In genomic region chr11:14350444-14351135, GRCm38 (mm10) we compare ENCODE assay signal across 27 mouse cellular contexts.
DNase-seq lines count a peak whose midpoint lies in the region; ATAC-seq and TF ChIP-seq lines count a peak whose summit lies in the region.
"Had no signal": no experiment of that assay in that cellular context is flagged by ENCODE, and none has a peak within 500 bp of the region (broad histone marks: within the 10 kb centered on the region; RNA-seq: fewer than 3 reads in every experiment).

No protein-coding gene starts in this region.

- H3K9me3 ChIP-seq in forebrain, embryonic 12.5 days: no peaks in the 10 kb centered on the region
- H3K9me3 ChIP-seq in forebrain, embryonic 11.5 days (ENCODE audit: control insufficient read depth, low read length): no peaks in the 10 kb centered on the region
- no peaks in the 10 kb centered on the region for H3K9me3 ChIP-seq in midbrain, embryonic 11.5 days (ENCODE audit: control insufficient read depth, low read length)
- no peaks in the 10 kb centered on the region for H3K9me3 ChIP-seq in midbrain, postnatal 0 days (ENCODE audit: low read length)
- no peaks in the 10 kb centered on the region for H3K9me3 ChIP-seq in forebrain, postnatal 0 days (ENCODE audit: low read length)
- H3K9me3 ChIP-seq in midbrain, embryonic 16.5 days (replicated peaks; ENCODE audit: control insufficient read depth, low read length, poor library complexity, severe bottlenecking): no peaks in the 10 kb centered on the region
- H3K9me3 ChIP-seq: heart, embryonic 10.5 days; heart, embryonic 15.5 days; limb, embryonic 12.5 days; liver, embryonic 15.5 days had no signal

- no peak overlapping the region for H3K4me2 ChIP-seq in forebrain, embryonic 12.5 days
- H3K4me2 ChIP-seq in forebrain, embryonic 11.5 days (ENCODE audit: low read depth, low read length, severe bottlenecking): no peak overlapping the region
- H3K4me2 ChIP-seq in midbrain, embryonic 11.5 days: no peak overlapping the region
- no peak overlapping the region for H3K4me2 ChIP-seq in midbrain, postnatal 0 days (ENCODE audit: low read depth, low read length, poor library complexity, severe bottlenecking)
- H3K4me2 ChIP-seq in forebrain, postnatal 0 days (ENCODE audit: low read depth): no peak overlapping the region
- no peak overlapping the region for H3K4me2 ChIP-seq in midbrain, embryonic 16.5 days (ENCODE audit: low read length)
- H3K4me2 ChIP-seq: heart, embryonic 15.5 days; limb, embryonic 12.5 days; liver, embryonic 15.5 days; lung, embryonic 14.5 days had no signal

- no peak overlapping the region for H3K9ac ChIP-seq in forebrain, embryonic 12.5 days
- H3K9ac ChIP-seq in forebrain, embryonic 11.5 days (ENCODE audit: low read length): no peak overlapping the region
- no peak overlapping the region for H3K9ac ChIP-seq in midbrain, embryonic 11.5 days (ENCODE audit: low read length)
- H3K9ac ChIP-seq in midbrain, postnatal 0 days (replicated peaks; ENCODE audit: low read length, poor library complexity, severe bottlenecking): no peak overlapping the region
- no peak overlapping the region for H3K9ac ChIP-seq in forebrain, postnatal 0 days
- no peak overlapping the region for H3K9ac ChIP-seq in midbrain, embryonic 16.5 days (ENCODE audit: low read depth, low read length)
- H3K9ac ChIP-seq: heart, embryonic 15.5 days; limb, embryonic 12.5 days; liver, embryonic 15.5 days; lung, embryonic 14.5 days had no signal

- H3K4me1 ChIP-seq in forebrain, embryonic 12.5 days: no peaks in the 10 kb centered on the region
- no peaks in the 10 kb centered on the region for H3K4me1 ChIP-seq in forebrain, embryonic 11.5 days (replicated peaks; ENCODE audit: control insufficient read depth, insufficient read depth, low read length)
- H3K4me1 ChIP-seq in midbrain, embryonic 11.5 days (ENCODE audit: control insufficient read depth, insufficient read depth, low read length): no peaks in the 10 kb centered on the region
- H3K4me1 ChIP-seq in midbrain, postnatal 0 days (ENCODE audit: insufficient read depth, low read length): no peaks in the 10 kb centered on the region
- no peaks in the 10 kb centered on the region for H3K4me1 ChIP-seq in forebrain, postnatal 0 days (ENCODE audit: insufficient read depth)
- H3K4me1 ChIP-seq in midbrain, embryonic 16.5 days (ENCODE audit: control insufficient read depth, insufficient read depth, low read length): 0 out of 2 replicates have a peak, but pooled peaks cover 2% of the 10 kb centered on the region
- H3K4me1 ChIP-seq: heart, embryonic 10.5 days; heart, embryonic 15.5 days; limb, embryonic 12.5 days; liver, embryonic 15.5 days had no signal

- 66% methylated on average over 2 of the region's 2 CpGs for WGBS in forebrain, embryonic 12.5 days
- WGBS in forebrain, embryonic 11.5 days: 74% methylated on average over 2 of the region's 2 CpGs
- 80% methylated on average over 2 of the region's 2 CpGs for WGBS in midbrain, embryonic 11.5 days
- WGBS in midbrain, postnatal 0 days: 42% methylated on average over 2 of the region's 2 CpGs
- 36% methylated on average over 2 of the region's 2 CpGs for WGBS in forebrain, postnatal 0 days
- 51% methylated on average over 2 of the region's 2 CpGs for WGBS in midbrain, embryonic 16.5 days

- DNase-seq in forebrain, embryonic 11.5 days (ENCODE audit: low spot score): no peak
- no peak for DNase-seq in midbrain, embryonic 11.5 days (ENCODE audit: low spot score, missing footprints)
- no peak for DNase-seq in midbrain, postnatal 0 days (ENCODE audit: low spot score)
- DNase-seq in forebrain, postnatal 0 days: peak; percentile 41
- no peak for DNase-seq in kidney, postnatal 14 days
- DNase-seq: adrenal gland, adult 2 months; cerebellum, adult 11-12 months; cerebellum, postnatal 10 days; gastrocnemius, postnatal 14 days; heart, adult 11 months; heart, postnatal 36 days; kidney, adult 9 months; kidney, postnatal 10 days; lung, embryonic 14.5 days; lung, postnatal 14 days; thymus, postnatal 4 days had no signal

- TF ChIP-seq CTCF in midbrain, postnatal 0 days (IDR thresholded peaks at IDR 0.05): no peak
- no peak for TF ChIP-seq CTCF in forebrain, postnatal 0 days (IDR thresholded peaks at IDR 0.05; ENCODE audit: low read depth)

- ATAC-seq in forebrain, embryonic 12.5 days (ENCODE audit: low FRiP score): peak; percentile 79
- no peak for ATAC-seq in forebrain, embryonic 11.5 days (replicated peaks; ENCODE audit: low FRiP score)
- ATAC-seq in midbrain, embryonic 11.5 days (ENCODE audit: low FRiP score): 0 out of 2 replicates have a peak, but pooled peaks have one; percentile 11
- ATAC-seq in midbrain, postnatal 0 days (ENCODE audit: low FRiP score): no peak
- ATAC-seq in forebrain, postnatal 0 days: peak; percentile 85
- peak; percentile 86 for ATAC-seq in midbrain, embryonic 16.5 days
- ATAC-seq in megakaryocyte progenitor cell, adult 5-6 weeks (replicated peaks; ENCODE audit: poor library complexity): no peak
- ATAC-seq: activated CD4-positive, CD25-positive, alpha-beta regulatory T cell, adult 4 months; intestine, postnatal 0 days had no signal

- H3K4me3 ChIP-seq in forebrain, embryonic 12.5 days (replicated peaks): no peak overlapping the region
- H3K4me3 ChIP-seq in forebrain, embryonic 11.5 days (ENCODE audit: low read depth, low read length): no peak overlapping the region
- H3K4me3 ChIP-seq in midbrain, embryonic 11.5 days (ENCODE audit: low read depth, low read length): no peak overlapping the region
- H3K4me3 ChIP-seq in midbrain, postnatal 0 days (ENCODE audit: low read depth, low read length): no peak overlapping the region
- no peak overlapping the region for H3K4me3 ChIP-seq in forebrain, postnatal 0 days (ENCODE audit: low read depth, low read length)
- H3K4me3 ChIP-seq in midbrain, embryonic 16.5 days (ENCODE audit: low read depth, low read length): no peak overlapping the region
- H3K4me3 ChIP-seq: erythroblast, embryonic 14.5 days; heart, embryonic 10.5 days; heart, embryonic 15.5 days; limb, embryonic 12.5 days; liver, embryonic 15.5 days had no signal

- H3K27ac ChIP-seq in forebrain, embryonic 12.5 days: no peak overlapping the region
- no peak overlapping the region for H3K27ac ChIP-seq in forebrain, embryonic 11.5 days (ENCODE audit: low read depth, low read length)
- H3K27ac ChIP-seq in midbrain, embryonic 11.5 days (ENCODE audit: low read depth, low read length): no peak overlapping the region
- H3K27ac ChIP-seq in midbrain, postnatal 0 days (ENCODE audit: low read depth, low read length): no peak overlapping the region
- no peak overlapping the region for H3K27ac ChIP-seq in forebrain, postnatal 0 days (ENCODE audit: low read depth, low read length)
- H3K27ac ChIP-seq in midbrain, embryonic 16.5 days (ENCODE audit: low read length): peak overlapping the region; percentile 9; the same call in 1 of the 2 replicates
- H3K27ac ChIP-seq: heart, embryonic 10.5 days; heart, embryonic 15.5 days; limb, embryonic 12.5 days; liver, embryonic 15.5 days had no signal

- no peaks in the 10 kb centered on the region for H3K27me3 ChIP-seq in forebrain, embryonic 12.5 days
- no peaks in the 10 kb centered on the region for H3K27me3 ChIP-seq in forebrain, embryonic 11.5 days (ENCODE audit: control insufficient read depth, insufficient read depth, low read length)
- H3K27me3 ChIP-seq in midbrain, embryonic 11.5 days (ENCODE audit: control insufficient read depth, insufficient read depth, low read length): no peaks in the 10 kb centered on the region
- H3K27me3 ChIP-seq in midbrain, postnatal 0 days (ENCODE audit: insufficient read depth, low read length): no peaks in the 10 kb centered on the region
- H3K27me3 ChIP-seq in forebrain, postnatal 0 days (ENCODE audit: insufficient read depth, low read length): no peaks in the 10 kb centered on the region
- no peaks in the 10 kb centered on the region for H3K27me3 ChIP-seq in midbrain, embryonic 16.5 days (ENCODE audit: control insufficient read depth, insufficient read depth, low read depth, low read length)
- H3K27me3 ChIP-seq: CH12.LX; heart, embryonic 15.5 days; limb, embryonic 12.5 days; liver, embryonic 15.5 days had no signal

- no peaks in the 10 kb centered on the region for H3K36me3 ChIP-seq in forebrain, embryonic 12.5 days (replicated peaks)
- H3K36me3 ChIP-seq in forebrain, embryonic 11.5 days (ENCODE audit: control insufficient read depth, insufficient read depth, low read length): no peaks in the 10 kb centered on the region
- no peaks in the 10 kb centered on the region for H3K36me3 ChIP-seq in midbrain, embryonic 11.5 days (ENCODE audit: control insufficient read depth, insufficient read depth, low read length)
- no peaks in the 10 kb centered on the region for H3K36me3 ChIP-seq in midbrain, postnatal 0 days (ENCODE audit: insufficient read depth, low read length)
- no peaks in the 10 kb centered on the region for H3K36me3 ChIP-seq in forebrain, postnatal 0 days (ENCODE audit: insufficient read depth)
- no peaks in the 10 kb centered on the region for H3K36me3 ChIP-seq in midbrain, embryonic 16.5 days (ENCODE audit: control insufficient read depth, insufficient read depth, low read length)
- H3K36me3 ChIP-seq: heart, embryonic 10.5 days; heart, embryonic 15.5 days; limb, embryonic 12.5 days; liver, embryonic 15.5 days had no signal

Comparison
In these comparisons a context has a peak if more than half of its experiments do, and no peak if none do; other contexts are left out.
1. ATAC-seq: peak in forebrain, embryonic 12.5 days (single experiment), midbrain, embryonic 11.5 days (single experiment), forebrain, postnatal 0 days (single experiment) and midbrain, embryonic 16.5 days (single experiment); none in forebrain, embryonic 11.5 days (single experiment), midbrain, postnatal 0 days (single experiment) and megakaryocyte progenitor cell, adult 5-6 weeks (single experiment).